Mouse (Mus musculus) spleen, embryonic (tissue): ENCODE measurements around the gene Cryba2.

Source experiments
- CTCF ChIA-PET: fragments of 350-600 bp; sonication (Branson Sonifier 250); formaldehyde crosslinking; loops from one replicate; lab custom pipeline; 2022; lab: Charles Lee

Cryba2 gene

DNA sequence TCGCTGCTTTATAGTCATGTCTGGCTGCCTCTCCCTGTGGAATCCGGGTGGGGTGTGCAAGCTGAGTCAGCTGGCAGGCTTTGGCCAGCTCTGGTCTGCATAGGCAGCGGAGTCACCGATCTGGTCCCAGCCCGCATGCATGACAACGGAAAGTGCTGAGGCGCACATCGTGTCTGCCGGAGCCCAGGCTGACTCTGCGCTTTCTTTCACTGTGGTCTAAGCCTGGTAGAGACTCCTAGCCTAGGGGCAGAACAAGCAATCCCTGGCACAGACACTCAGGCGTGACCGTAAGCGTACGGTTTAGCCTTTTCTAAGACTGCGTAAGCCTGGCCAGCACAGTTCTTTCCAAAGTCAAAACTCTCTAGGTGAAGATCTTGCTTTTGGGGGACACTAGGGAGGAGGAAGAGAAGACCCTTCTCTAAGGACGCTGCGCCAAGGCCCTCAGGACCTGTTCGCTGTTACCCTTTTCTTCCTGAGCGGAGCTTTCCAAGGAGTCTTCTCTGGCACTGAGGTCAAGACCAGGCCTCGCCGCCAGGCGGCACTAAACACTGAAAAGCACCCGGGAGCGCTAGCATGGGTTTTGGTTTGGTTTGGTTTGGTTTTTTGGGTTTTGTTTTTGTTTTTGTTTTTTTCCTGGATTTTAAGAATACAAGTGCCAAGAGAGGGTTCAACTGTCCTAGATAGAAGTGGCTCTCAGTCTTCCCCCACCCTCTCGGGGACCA lies at the start of gene Cryba2:
TSS of gene Cryba2 (minus strand) at position 10 of the 722 bp plus-strand sequence.
- CTCF ChIA-PET = no interaction called here

- CTCF ChIA-PET = no interaction called here
These were observed 48.9 kb upstream of the Cryba2 start for GRCm38 (mm10) chr1:74941651-74942360.

DNA sequence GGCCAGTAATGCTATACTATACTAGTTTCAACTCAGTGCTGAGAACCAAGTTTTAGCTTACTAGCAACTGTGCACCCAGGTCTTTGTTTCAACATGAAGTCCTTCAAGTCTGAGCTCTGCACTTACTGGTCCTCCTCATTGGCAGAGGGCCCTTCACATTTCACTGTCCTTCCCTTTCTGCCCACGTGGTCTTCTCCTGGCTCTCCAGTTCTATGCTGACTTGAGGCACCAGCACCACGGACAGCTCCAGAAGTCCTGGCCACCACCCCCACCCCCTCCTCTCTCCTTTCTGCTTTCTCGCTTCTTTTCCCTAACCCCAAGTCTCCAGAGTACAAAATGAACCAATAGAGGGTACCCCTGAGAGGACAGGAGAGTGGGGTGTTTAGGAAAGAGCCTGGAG lies 46.8 kb upstream of the Cryba2 start:
- CTCF ChIA-PET = no interaction called here

DNA sequence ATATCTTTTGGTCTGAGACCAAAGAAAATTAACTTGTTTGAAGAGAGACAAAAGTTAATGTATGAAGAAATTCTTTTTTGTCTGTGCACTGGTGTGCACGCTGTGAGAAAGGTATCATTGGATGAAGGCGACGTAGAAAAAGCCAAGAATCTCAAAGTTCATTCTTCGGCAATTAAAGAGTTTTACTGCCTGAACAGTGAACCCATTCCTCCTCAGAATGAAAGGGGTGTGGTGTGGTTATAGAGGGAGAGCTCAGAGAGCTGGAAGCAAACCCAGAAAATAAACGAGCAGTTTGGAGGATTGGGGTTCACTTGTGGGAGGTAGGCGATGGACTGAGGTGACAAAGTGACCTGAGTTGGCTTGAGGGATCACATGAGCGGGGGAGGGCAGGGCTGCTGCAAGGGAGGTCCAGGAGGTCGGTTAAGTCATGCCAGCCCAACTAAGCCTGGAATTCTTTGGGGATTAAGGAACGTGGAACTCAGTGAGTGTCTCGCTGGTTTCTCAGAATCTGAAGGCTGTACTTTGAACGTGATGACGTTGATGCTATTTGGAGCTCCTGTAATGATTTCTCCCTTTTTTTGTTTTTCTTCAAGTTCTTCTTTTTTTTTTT lies 43.4 kb upstream of the Cryba2 start:
- CTCF ChIA-PET = no interaction called here

DNA sequence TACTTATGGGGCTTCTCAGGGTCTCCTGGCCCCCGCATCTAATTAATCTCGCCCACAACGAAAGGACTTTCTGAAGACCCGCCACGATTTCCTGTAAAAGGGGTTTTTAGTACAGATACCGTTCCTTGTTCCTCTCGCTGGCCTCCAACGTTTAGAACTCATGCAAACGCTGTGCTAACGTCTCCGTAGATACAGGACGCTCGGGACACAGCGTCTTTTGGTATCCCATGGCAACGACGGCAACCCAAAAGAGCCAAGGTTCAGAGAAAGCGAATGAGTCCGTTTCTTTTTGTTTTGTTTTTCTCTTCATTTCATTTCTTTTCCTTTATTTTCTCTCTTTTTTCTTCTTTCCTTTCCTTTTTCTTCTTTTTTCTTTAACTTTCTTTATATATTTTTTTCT lies 42.5 kb upstream of the Cryba2 start, which contains the start of gene Cfap65:
TSS of gene Cfap65 (minus strand) at position 198 of the 400 bp plus-strand sequence.
- CTCF ChIA-PET = no interaction called here

- CTCF ChIA-PET = no interaction called here
These were observed 34.8 kb upstream of the Cryba2 start for GRCm38 (mm10) chr1:74927621-74928296.

DNA sequence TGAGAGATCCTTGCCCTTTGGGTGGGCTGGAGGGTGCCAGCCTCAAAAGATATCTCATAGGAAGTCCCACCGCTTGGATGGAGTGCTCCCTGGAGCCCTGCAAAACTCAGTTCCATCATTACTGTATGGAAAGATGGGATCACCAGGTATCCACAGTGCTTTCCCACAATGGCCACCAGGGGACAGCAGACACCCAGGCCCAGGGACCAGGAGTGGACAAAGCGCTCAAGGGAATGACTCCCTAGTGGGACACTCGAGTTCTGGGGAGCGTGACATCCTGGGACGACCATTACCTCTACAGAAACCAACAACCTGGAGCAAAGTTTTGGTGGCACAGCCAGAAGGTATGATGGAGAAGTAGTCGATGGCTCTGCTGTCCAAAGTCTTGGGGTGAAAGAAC lies 33.8 kb upstream of the Cryba2 start:
- CTCF ChIA-PET = no interaction called here

- CTCF ChIA-PET = no interaction called here
These were observed 31.5 kb upstream of the Cryba2 start for GRCm38 (mm10) chr1:74924464-74924863.

DNA sequence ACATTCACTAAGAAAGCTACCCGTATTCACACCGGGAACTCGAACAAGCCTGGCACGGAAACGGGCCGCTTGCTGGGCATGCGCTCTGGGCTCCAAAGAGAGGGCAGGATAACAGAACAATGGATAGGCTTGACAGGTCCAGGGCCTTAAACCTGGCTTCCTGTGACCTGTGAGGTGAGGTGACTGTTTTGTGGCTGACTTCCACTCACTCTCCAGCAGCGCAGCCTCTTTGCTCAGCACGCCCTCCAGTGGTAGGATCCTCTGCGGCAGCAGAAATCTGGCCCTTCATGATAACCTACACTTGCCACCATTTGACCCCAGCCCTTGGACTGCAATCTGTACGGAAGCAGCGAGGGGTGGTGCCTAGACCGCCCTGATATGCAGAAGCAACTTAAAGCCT lies 22.8 kb upstream of the Cryba2 start:
- CTCF ChIA-PET = no interaction called here

GRCm38 (mm10) chr1:74902191-74902590 lies 9.2 kb upstream of the Cryba2 start:
- CTCF ChIA-PET = no interaction called here

DNA sequence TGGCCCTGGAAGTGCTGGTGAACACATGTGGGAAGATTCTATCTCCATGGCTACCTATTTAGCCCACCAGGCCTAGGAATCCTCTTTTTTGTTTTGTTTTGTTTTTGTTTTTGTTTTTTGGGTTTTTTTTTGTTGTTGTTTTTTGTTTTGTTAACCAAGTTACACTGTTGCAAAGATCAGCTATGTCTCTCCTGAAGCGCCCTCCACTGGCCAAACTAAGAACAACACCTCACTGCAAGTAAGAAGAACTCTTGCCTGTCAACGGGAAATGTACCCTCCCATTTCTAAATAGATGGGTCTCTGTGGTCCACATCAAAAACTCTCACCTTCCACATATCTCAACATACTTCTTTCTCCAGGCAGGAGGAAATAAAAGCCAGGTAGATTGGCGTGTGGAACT lies 8.7 kb upstream of the Cryba2 start:
- CTCF ChIA-PET = interaction anchor here (0.6 kb wide), 1 partner anchor 39 kb away, joined by 3 read pairs; no protein-coding TSS in a partner anchor

- CTCF ChIA-PET = interaction anchor here (0.6 kb wide), 1 partner anchor 38 kb away, joined by 3 read pairs; no protein-coding TSS in a partner anchor
These were observed 7.7 kb upstream of the Cryba2 start for GRCm38 (mm10) chr1:74900341-74901285.

DNA sequence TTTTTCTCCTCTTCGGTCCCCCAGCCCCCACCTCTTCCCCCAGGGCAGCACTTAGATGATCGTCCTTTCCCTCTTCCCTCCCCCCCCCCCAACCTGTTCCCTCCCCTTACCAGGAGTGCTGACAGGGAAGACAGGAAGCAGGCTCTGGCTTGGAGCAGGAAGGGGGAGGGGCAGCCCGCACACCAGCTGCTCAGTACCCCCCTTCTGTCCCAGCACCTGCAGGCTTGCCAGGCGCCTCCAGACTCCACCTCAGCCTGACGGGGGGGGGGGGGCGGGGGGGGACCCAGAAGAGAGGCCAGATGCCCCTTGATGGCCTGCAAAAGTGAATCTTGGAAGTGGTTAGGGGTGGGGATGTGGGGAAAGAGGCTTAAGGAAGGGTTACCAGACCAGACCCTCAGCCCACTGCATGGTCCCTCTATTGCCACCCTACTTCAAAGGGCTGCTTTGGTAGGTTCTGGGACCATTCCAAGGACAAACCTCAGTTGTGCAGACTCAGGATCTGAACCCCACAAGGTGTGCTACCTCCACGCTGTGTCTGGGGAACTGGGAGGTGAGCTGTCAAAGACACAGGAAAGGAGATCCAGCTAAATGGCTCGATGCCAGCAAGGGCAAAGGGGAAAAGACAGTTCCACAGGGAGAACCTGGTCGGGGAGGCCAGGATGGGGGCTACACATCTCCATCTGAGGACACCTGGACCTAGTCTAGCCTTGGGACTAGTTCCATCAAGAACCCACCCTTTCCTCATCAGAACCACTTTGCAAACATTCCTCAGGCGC lies 5.9 kb upstream of the Cryba2 start:
- CTCF ChIA-PET = interaction anchor here (0.6 kb wide), 1 partner anchor 227 kb away, joined by 4 read pairs; no protein-coding TSS in a partner anchor

GRCm38 (mm10) chr1:74897976-74898375 lies 5.0 kb upstream of the Cryba2 start:
- CTCF ChIA-PET = interaction anchor here (0.6 kb wide), 1 partner anchor 228 kb away, joined by 4 read pairs; no protein-coding TSS in a partner anchor

DNA sequence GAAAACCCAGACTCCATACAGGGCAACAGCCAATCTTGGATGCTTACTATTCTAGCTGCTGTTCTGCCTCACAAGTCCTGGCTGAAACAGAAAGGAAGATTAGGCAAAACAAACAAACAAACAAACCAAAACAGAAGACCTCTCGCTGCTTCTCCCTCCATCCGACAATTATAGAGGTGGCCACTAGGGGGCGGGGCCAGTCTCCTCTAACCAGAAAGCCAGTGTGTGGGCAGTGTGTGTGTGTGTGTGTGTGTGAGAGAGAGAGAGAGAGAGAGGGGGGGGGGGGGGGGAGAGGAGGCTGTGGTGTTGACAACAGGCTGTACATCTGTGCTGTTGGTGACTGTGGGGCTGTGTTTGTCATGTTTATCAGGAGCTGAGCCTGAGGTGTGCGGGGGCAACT lies 2.0 kb upstream of the Cryba2 start:
- CTCF ChIA-PET = interaction anchor here (0.6 to 0.7 kb wide), 2 partner anchors 113 to 377 kb away, joined by 5 to 7 read pairs; no protein-coding TSS in a partner anchor

DNA sequence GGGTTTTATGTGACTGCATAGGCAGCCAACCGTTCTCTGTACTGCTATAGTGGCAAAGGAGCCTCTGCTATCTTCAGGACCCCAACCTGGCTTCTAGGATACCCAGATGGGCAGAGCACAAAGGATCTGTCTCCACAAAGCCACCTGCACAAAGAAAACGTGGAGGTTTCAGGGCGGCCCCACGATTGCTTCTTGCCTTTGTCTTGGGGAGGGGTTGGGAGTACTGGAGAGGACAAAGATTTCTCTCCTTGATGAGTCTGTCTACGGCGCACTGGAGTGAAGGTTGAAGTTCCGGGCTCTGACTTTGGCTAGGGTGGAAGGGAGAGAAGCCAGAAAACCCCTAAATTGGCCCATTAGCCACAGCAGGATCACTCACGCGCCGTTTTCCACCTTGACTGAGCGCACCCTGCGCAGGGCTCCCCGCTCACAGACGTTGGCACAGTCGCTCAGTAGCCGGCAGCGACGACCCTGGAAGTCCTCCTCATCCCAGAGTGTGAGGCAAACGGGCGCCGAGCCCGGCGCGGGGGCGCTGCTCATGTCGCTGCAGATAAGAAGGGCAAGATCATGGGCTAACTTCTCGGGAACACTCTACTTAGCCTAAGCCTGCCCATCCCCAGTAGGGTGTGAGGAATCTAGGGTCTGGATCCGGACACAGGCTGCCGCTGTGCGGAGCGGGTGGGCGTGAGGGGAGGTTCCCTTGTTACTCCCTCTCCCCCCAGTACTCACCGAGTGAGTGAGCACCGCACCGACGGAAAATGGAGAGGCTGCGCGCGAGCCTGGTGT lies 401 bp downstream of the Cryba2 start:
- CTCF ChIA-PET = no interaction called here

GRCm38 (mm10) chr1:74891513-74891912 lies 1.4 kb downstream of the Cryba2 start:
- CTCF ChIA-PET = no interaction called here

GRCm38 (mm10) chr1:74885369-74886042 lies 7.4 kb downstream of the Cryba2 start, which contains the start of gene Fev:
Fev (minus strand) TSS chr1:74885419.
- CTCF ChIA-PET = no interaction called here
